Mouse (Mus musculus): Measurements from ENCODE around the gene Adam12. TPM values are rescaled to one million over a fixed set of nuclear protein-coding genes. Genes with fewer than 3 reads are reported as not detected.

Gene Adam12
- polyA plus RNA-seq, 1 experiment from 2014 or later = 15.1 TPM

DNA sequence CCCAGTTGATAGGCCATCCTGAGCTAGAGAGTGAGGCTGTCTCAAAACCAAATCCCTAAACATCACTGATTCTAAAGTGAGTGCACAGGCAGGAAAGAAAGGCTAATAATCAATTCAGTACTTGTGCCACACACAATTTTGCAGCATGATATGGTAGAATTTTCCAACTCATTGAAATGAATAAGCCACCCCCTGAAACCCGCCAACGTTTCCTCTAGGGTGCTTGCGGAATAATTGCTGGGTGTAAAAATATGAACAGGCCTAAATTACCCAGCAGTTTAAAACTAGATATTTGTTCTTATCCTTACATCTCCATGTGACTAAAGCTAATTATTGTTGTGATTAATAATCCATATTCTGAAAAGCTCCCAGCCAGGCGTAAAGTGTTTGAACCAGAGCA lies 154.3 kb downstream of the Adam12 start:
- H3K4me2 ChIP-seq (ENCODE audit: low read length) = no peak overlapping the region
- H3K27ac ChIP-seq (ENCODE audit: low read depth) = no peak overlapping the region
- 92% methylated on average over 4 of the region's 4 CpGs for WGBS
- no peak overlapping the region for H3K4me3 ChIP-seq (ENCODE audit: low read depth, low read length)
- H3K9ac ChIP-seq (ENCODE audit: low read length) = no peak overlapping the region
- no peaks in the 10 kb centered on the region for H3K9me3 ChIP-seq (ENCODE audit: control insufficient read depth, low read length)
- H3K4me1 ChIP-seq (replicated peaks; ENCODE audit: control insufficient read depth, insufficient read depth, low read length) = no peaks in the 10 kb centered on the region
- no peaks in the 10 kb centered on the region for H3K36me3 ChIP-seq (ENCODE audit: control insufficient read depth, insufficient read depth, low read length)
- no peak for ATAC-seq (replicated peaks; ENCODE audit: low FRiP score, low TSS enrichment, low read depth)
- no peaks in the 10 kb centered on the region for H3K27me3 ChIP-seq (replicated peaks; ENCODE audit: control insufficient read depth, insufficient read depth, low read length)
- no peak for DNase-seq (ENCODE audit: low spot score)

DNA sequence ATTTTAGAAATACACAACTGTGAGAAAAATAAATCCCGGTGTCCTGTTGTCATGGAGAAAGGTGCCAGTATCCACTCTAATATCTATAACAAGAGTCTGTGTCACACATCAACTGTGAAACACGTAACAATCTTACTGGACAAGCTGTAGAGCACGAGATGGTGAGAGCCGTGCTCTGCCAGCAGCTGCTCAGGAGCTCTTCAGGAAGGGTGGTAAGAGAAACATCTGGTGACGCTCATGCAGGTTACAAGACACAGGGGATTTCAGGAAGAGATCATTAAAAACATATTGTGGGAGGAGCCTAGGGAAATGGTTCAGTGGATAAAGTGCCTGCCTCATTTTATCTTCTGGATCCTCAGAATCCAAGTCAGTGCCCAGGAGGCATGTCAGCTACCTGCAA lies 158.9 kb downstream of the Adam12 start:
- ATAC-seq (replicated peaks; ENCODE audit: low FRiP score, low TSS enrichment, low read depth) (no peak), DNase-seq (ENCODE audit: low spot score) (no peak)
- H3K4me2 ChIP-seq (ENCODE audit: low read length) = no peak overlapping the region
- H3K4me3 ChIP-seq (ENCODE audit: low read depth, low read length) = no peak overlapping the region
- H3K9me3 ChIP-seq (ENCODE audit: control insufficient read depth, low read length) = no peaks in the 10 kb centered on the region
- H3K36me3 ChIP-seq (ENCODE audit: control insufficient read depth, insufficient read depth, low read length) = no peaks in the 10 kb centered on the region
- WGBS = 80% methylated on average over 5 of the region's 5 CpGs
- H3K4me1 ChIP-seq (replicated peaks; ENCODE audit: control insufficient read depth, insufficient read depth, low read length) = peaks cover 4% of the 10 kb centered on the region; the same call in 1 of the 2 replicates
- no peak overlapping the region for H3K27ac ChIP-seq (ENCODE audit: low read depth)
- H3K9ac ChIP-seq (ENCODE audit: low read length) = no peak overlapping the region
- H3K27me3 ChIP-seq (replicated peaks; ENCODE audit: control insufficient read depth, insufficient read depth, low read length) = no peaks in the 10 kb centered on the region

DNA sequence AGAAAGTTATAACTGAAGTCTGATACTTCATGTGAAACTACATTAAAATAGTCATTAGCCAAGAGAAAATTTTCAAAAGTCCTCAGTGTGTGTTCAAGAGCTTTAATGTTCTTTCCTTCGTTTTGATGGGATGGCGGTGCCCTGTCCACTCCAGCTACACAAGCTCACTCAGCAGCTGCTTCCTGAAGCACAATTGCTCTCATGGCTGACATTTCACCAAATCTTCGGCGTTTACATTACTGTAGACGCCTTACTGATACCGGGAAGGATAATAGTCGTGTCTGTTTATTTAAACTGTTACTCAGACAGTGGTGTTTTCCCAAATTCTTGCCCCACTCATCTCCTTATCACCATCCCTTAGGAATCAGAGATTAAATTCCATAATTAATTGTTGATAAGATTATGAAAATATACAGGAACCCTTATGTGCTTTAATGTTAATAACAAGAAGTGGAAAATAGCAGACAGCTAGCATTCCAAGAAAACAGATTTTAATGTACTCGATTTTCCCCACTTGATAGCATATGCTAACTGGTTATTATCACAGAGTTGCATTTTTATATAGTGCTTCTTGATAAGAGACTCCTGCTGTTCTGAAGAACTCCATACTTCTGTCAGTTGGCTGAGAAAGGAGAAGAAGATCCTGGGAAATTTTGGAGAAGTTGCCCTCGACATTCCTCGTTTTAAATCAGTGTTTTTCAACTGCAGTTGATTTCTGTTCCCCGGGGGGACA lies 160.6 kb downstream of the Adam12 start:
- no peak for ATAC-seq (replicated peaks; ENCODE audit: low FRiP score, low TSS enrichment, low read depth)
- H3K4me3 ChIP-seq (ENCODE audit: low read depth, low read length) = no peak overlapping the region
- no peaks in the 10 kb centered on the region for H3K9me3 ChIP-seq (ENCODE audit: control insufficient read depth, low read length)
- no peaks in the 10 kb centered on the region for H3K36me3 ChIP-seq (ENCODE audit: control insufficient read depth, insufficient read depth, low read length)
- H3K27ac ChIP-seq (ENCODE audit: low read depth) = 0 out of 2 replicates have a peak overlapping the region, but pooled peaks have one; percentile 27
- DNase-seq (ENCODE audit: low spot score) = no peak
- H3K4me2 ChIP-seq (ENCODE audit: low read length) = no peak overlapping the region
- 44% methylated on average over 11 of the region's 11 CpGs for WGBS
- peaks cover 4% of the 10 kb centered on the region; the same call in 1 of the 2 replicates for H3K4me1 ChIP-seq (replicated peaks; ENCODE audit: control insufficient read depth, insufficient read depth, low read length)
- no peak overlapping the region for H3K9ac ChIP-seq (ENCODE audit: low read length)
- no peaks in the 10 kb centered on the region for H3K27me3 ChIP-seq (replicated peaks; ENCODE audit: control insufficient read depth, insufficient read depth, low read length)

DNA sequence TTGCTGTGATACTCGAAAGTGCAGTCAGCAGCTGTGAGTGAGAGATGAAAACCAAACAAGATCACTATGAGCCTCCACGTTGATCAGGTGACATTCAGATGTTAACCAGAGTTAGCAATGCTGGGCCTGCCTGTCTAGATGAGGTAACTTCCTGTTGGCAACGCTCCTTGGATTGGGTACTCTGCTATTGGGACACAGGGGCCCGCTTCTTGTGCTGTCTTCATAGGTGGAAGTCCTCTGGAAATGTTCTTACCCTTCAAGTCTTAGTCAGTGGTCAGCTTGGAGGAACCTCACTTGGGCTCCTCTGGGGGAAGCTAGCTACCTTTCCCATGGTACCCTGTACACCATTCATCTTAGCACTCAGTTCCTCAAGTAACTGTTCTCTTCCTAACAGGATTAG lies 169.3 kb downstream of the Adam12 start:
- no peak for ATAC-seq (replicated peaks; ENCODE audit: low FRiP score, low TSS enrichment, low read depth)
- H3K4me3 ChIP-seq (ENCODE audit: low read depth, low read length) = no peak overlapping the region
- no peak overlapping the region for H3K27ac ChIP-seq (ENCODE audit: low read depth)
- WGBS = 71% methylated on average over 4 of the region's 4 CpGs
- H3K9me3 ChIP-seq (ENCODE audit: control insufficient read depth, low read length) = no peaks in the 10 kb centered on the region
- H3K36me3 ChIP-seq (ENCODE audit: control insufficient read depth, insufficient read depth, low read length) = no peaks in the 10 kb centered on the region
- no peak overlapping the region for H3K9ac ChIP-seq (ENCODE audit: low read length)
- H3K4me1 ChIP-seq (replicated peaks; ENCODE audit: control insufficient read depth, insufficient read depth, low read length) = no peaks in the 10 kb centered on the region
- H3K4me2 ChIP-seq (ENCODE audit: low read length) = no peak overlapping the region
- no peaks in the 10 kb centered on the region for H3K27me3 ChIP-seq (replicated peaks; ENCODE audit: control insufficient read depth, insufficient read depth, low read length)
- no peak for DNase-seq (ENCODE audit: low spot score)

DNA sequence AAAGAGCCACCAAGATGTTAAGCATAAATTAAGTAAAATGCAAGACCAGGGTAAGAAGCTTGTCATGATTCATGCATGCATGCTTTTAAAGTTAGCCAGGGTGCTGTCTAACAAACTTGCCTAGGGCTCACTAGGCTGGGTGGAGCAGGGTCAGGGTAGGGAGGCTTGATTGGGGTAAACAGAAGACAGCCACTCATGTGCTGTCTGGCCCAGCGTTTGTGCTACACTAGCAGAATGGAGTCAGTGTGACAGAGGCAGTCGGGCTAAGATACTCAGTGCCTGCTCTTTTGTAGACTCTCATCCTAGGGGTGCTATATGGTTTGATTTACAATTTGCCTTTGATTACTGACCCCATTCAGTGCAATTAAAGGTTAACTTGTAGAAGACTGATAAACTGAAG lies 179.5 kb downstream of the Adam12 start:
- peak; percentile 72; the same call in 1 of the 2 replicates for ATAC-seq (replicated peaks; ENCODE audit: low FRiP score, low TSS enrichment, low read depth)
- Histone ChIP-seq H3K4me3 (ENCODE audit: low read depth, low read length) (no peak overlapping the region), H3K9me3 (ENCODE audit: control insufficient read depth, low read length) (no peaks in the 10 kb centered on the region), H3K9ac (ENCODE audit: low read length) (no peak overlapping the region), H3K36me3 (ENCODE audit: control insufficient read depth, insufficient read depth, low read length) (no peaks in the 10 kb centered on the region), H3K4me1 (replicated peaks; ENCODE audit: control insufficient read depth, insufficient read depth, low read length) (peaks cover 2% of the 10 kb centered on the region; the same call in 1 of the 2 replicates), H3K4me2 (ENCODE audit: low read length) (no peak overlapping the region), H3K27ac (ENCODE audit: low read depth) (no peak overlapping the region), H3K27me3 (replicated peaks; ENCODE audit: control insufficient read depth, insufficient read depth, low read length) (no peaks in the 10 kb centered on the region)
- no peak for DNase-seq (ENCODE audit: low spot score)
- WGBS = 18% methylated on average over 2 of the region's 2 CpGs

DNA sequence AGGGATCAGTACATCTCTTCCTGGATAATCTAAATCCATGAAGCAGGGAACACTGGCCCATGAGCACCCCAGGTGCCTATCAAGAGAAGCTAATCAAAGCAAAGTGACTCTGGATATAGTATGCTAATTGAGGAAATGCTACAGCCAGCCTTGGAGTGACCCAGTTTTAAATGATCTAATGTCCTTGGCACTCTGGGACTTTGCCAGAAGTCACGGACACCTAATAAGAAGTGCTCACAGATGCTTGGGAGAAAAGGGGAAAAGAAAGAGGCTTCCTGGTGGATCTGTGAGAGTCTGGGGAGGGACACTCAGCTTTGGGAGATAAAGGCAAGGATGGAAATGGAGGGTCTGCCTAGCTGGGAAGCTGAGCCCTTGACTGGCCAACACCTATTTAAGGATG lies 181.6 kb downstream of the Adam12 start:
- Histone ChIP-seq H3K4me3 (ENCODE audit: low read depth, low read length) (no peak overlapping the region), H3K27me3 (replicated peaks; ENCODE audit: control insufficient read depth, insufficient read depth, low read length) (no peaks in the 10 kb centered on the region), H3K4me2 (ENCODE audit: low read length) (no peak overlapping the region), H3K4me1 (replicated peaks; ENCODE audit: control insufficient read depth, insufficient read depth, low read length) (peaks cover 2% of the 10 kb centered on the region; the same call in 1 of the 2 replicates), H3K9me3 (ENCODE audit: control insufficient read depth, low read length) (no peaks in the 10 kb centered on the region), H3K27ac (ENCODE audit: low read depth) (no peak overlapping the region), H3K36me3 (ENCODE audit: control insufficient read depth, insufficient read depth, low read length) (no peaks in the 10 kb centered on the region), H3K9ac (ENCODE audit: low read length) (no peak overlapping the region)
- no peak for DNase-seq (ENCODE audit: low spot score)
- 69% methylated on average over 1 of the region's 1 CpGs for WGBS
- no peak for ATAC-seq (replicated peaks; ENCODE audit: low FRiP score, low TSS enrichment, low read depth)

DNA sequence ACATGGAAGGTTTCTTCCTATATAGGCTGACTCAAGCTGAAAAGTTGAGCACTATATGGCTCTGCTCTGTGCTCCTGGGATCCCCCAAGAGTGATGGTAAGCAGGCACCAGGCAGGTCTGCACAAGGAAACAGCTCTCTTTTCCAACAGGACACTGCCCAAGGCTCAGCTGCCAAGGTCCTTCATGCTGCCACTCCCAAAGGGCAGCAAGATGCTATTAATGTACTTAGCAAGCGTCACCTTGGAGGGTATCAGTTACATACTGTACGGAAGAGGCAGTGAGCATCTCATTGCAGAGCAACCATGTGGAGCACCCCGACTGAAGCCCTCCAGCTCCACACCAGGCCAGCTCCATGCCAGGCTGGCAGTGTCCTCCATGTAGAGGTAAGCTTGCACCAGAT lies 185.6 kb downstream of the Adam12 start:
- ATAC-seq (replicated peaks; ENCODE audit: low FRiP score, low TSS enrichment, low read depth) = no peak
- Histone ChIP-seq H3K4me2 (ENCODE audit: low read length) (no peak overlapping the region), H3K4me3 (ENCODE audit: low read depth, low read length) (no peak overlapping the region), H3K36me3 (ENCODE audit: control insufficient read depth, insufficient read depth, low read length) (no peaks in the 10 kb centered on the region), H3K27ac (ENCODE audit: low read depth) (no peak overlapping the region), H3K27me3 (replicated peaks; ENCODE audit: control insufficient read depth, insufficient read depth, low read length) (no peaks in the 10 kb centered on the region), H3K4me1 (replicated peaks; ENCODE audit: control insufficient read depth, insufficient read depth, low read length) (no peaks in the 10 kb centered on the region), H3K9ac (ENCODE audit: low read length) (no peak overlapping the region), H3K9me3 (ENCODE audit: control insufficient read depth, low read length) (no peaks in the 10 kb centered on the region)
- DNase-seq (ENCODE audit: low spot score) = no peak
- WGBS = 92% methylated on average over 3 of the region's 3 CpGs

DNA sequence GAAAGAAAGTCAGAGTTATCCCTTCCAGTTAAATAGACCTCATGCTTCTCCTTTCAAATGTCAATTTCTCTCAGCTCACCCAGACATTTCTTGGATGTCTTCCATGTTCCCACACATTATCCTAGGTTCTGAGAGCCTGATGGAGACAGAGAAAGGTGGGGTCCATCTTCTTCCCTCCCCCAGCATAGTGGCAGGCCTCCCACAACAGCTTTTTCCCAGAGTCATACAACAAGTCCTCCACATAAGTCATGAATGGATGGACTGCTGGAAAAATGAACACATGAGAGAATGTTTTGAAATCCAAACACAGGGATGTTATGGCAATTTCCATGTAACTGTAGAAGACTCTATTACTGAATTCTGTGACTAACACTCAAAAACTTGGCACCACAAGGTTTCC lies 188.4 kb downstream of the Adam12 start:
- H3K27me3 ChIP-seq (replicated peaks; ENCODE audit: control insufficient read depth, insufficient read depth, low read length) = no peaks in the 10 kb centered on the region
- ATAC-seq (replicated peaks; ENCODE audit: low FRiP score, low TSS enrichment, low read depth) = no peak
- no peak overlapping the region for H3K4me3 ChIP-seq (ENCODE audit: low read depth, low read length)
- no peak overlapping the region for H3K4me2 ChIP-seq (ENCODE audit: low read length)
- no peaks in the 10 kb centered on the region for H3K36me3 ChIP-seq (ENCODE audit: control insufficient read depth, insufficient read depth, low read length)
- no peak overlapping the region for H3K27ac ChIP-seq (ENCODE audit: low read depth)
- H3K4me1 ChIP-seq (replicated peaks; ENCODE audit: control insufficient read depth, insufficient read depth, low read length) = no peaks in the 10 kb centered on the region
- H3K9ac ChIP-seq (ENCODE audit: low read length) = no peak overlapping the region
- DNase-seq (ENCODE audit: low spot score) = no peak
- no peaks in the 10 kb centered on the region for H3K9me3 ChIP-seq (ENCODE audit: control insufficient read depth, low read length)

DNA sequence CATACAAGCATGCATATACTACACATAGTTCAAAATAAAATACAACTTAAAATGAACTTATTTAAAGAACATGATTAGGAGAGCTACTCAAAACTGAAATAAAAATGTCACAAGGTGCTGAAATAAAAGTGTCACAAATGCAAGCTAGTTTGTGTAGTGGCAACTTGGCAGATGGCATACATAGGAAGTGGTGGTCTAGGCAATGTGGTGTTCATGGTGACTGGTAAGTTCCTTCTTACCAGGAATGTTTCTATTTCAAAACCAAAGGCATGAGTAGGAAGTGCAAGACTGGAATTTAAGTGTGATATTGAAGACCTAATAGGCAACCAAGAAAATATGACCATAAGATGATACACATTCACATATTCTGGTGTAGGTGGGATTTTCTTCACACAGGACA lies 189.3 kb downstream of the Adam12 start:
- ATAC-seq (replicated peaks; ENCODE audit: low FRiP score, low TSS enrichment, low read depth) (no peak), DNase-seq (ENCODE audit: low spot score) (no peak)
- no peaks in the 10 kb centered on the region for H3K9me3 ChIP-seq (ENCODE audit: control insufficient read depth, low read length)
- no peak overlapping the region for H3K9ac ChIP-seq (ENCODE audit: low read length)
- no peak overlapping the region for H3K4me2 ChIP-seq (ENCODE audit: low read length)
- no peaks in the 10 kb centered on the region for H3K27me3 ChIP-seq (replicated peaks; ENCODE audit: control insufficient read depth, insufficient read depth, low read length)
- H3K4me3 ChIP-seq (ENCODE audit: low read depth, low read length) = no peak overlapping the region
- no peaks in the 10 kb centered on the region for H3K36me3 ChIP-seq (ENCODE audit: control insufficient read depth, insufficient read depth, low read length)
- no peak overlapping the region for H3K27ac ChIP-seq (ENCODE audit: low read depth)
- H3K4me1 ChIP-seq (replicated peaks; ENCODE audit: control insufficient read depth, insufficient read depth, low read length) = no peaks in the 10 kb centered on the region
